In genomic region chr7:26738940-26739339, GRCm38 (mm10) we compare ENCODE assay signal across 33 mouse cellular contexts. TPM values are rescaled to one million over a fixed set of nuclear protein-coding genes. Genes with fewer than 3 reads are reported as not detected.
DNase-seq lines count a peak whose midpoint lies in the region; ATAC-seq and TF ChIP-seq lines count a peak whose summit lies in the region.
"Had no signal": no experiment of that assay in that cellular context is flagged by ENCODE, and none has a peak within 500 bp of the region (broad histone marks: within the 10 kb centered on the region; RNA-seq: fewer than 3 reads in every experiment).

No protein-coding gene starts in this region.

- H3K4me3 ChIP-seq in lung, adult 2 months (replicated peaks; ENCODE audit: extremely low read depth, low read depth, low read length) = no peak overlapping the region
- no peak overlapping the region for H3K4me3 ChIP-seq in stomach, postnatal 0 days (ENCODE audit: low read depth, low read length)
- no peak overlapping the region for H3K4me3 ChIP-seq in cerebellum, adult 2 months (replicated peaks; ENCODE audit: insufficient read depth, low read depth, low read length)
- H3K4me3 ChIP-seq: heart, embryonic 13.5 days; limb, embryonic 13.5 days; liver, embryonic 15.5 days; neural tube, embryonic 12.5 days had no signal

- H3K4me1 ChIP-seq in lung, adult 2 months (ENCODE audit: control insufficient read depth, insufficient read depth, low read length) = no peaks in the 10 kb centered on the region
- H3K4me1 ChIP-seq in stomach, postnatal 0 days (replicated peaks; ENCODE audit: control insufficient read depth, insufficient read depth) = no peaks in the 10 kb centered on the region
- no peaks in the 10 kb centered on the region for H3K4me1 ChIP-seq in cerebellum, adult 2 months (ENCODE audit: control insufficient read depth, insufficient read depth, low read length)
- H3K4me1 ChIP-seq: heart, embryonic 13.5 days; limb, embryonic 13.5 days; liver, embryonic 15.5 days; neural tube, embryonic 12.5 days had no signal

- TF ChIP-seq POLR2A in lung, adult 2 months (IDR thresholded peaks at IDR 0.05; ENCODE audit: borderline replicate concordance, extremely low read depth, low read depth, low read length) = no peak
- no peak for TF ChIP-seq POLR2A in cerebellum, adult 2 months (IDR thresholded peaks at IDR 0.05; ENCODE audit: borderline replicate concordance, insufficient read depth, low read length)

- H3K27ac ChIP-seq in stomach, postnatal 0 days (replicated peaks) = no peak overlapping the region
- H3K27ac ChIP-seq in cerebellum, adult 2 months (ENCODE audit: insufficient read depth, low read length) = no peak overlapping the region
- H3K27ac ChIP-seq: heart, embryonic 13.5 days; hindbrain, postnatal 0 days; limb, embryonic 13.5 days; liver, embryonic 15.5 days; neural tube, embryonic 12.5 days had no signal

- no peak for TF ChIP-seq CTCF in lung, adult 2 months (IDR thresholded peaks at IDR 0.05; ENCODE audit: insufficient read depth, low read length)
- TF ChIP-seq CTCF in stomach, postnatal 0 days (IDR thresholded peaks at IDR 0.05; ENCODE audit: low read depth) = peak; percentile 68
- TF ChIP-seq CTCF in cerebellum, adult 2 months (IDR thresholded peaks at IDR 0.05; ENCODE audit: borderline replicate concordance, insufficient read depth, low read depth, low read length) = no peak

- H3K36me3 ChIP-seq in stomach, postnatal 0 days (ENCODE audit: control insufficient read depth, insufficient read depth, low read length) = no peaks in the 10 kb centered on the region
- H3K36me3 ChIP-seq: G1E; heart, embryonic 13.5 days; limb, embryonic 13.5 days; liver, embryonic 15.5 days; neural tube, embryonic 12.5 days had no signal

- H3K9me3 ChIP-seq in stomach, postnatal 0 days (ENCODE audit: control insufficient read depth, low read length) = no peaks in the 10 kb centered on the region
- H3K9me3 ChIP-seq: G1E; heart, embryonic 13.5 days; liver, embryonic 15.5 days; neural tube, embryonic 12.5 days had no signal

- H3K4me2 ChIP-seq in stomach, postnatal 0 days (replicated peaks; ENCODE audit: low read depth) = no peak overlapping the region
- H3K4me2 ChIP-seq: heart, embryonic 13.5 days; limb, embryonic 13.5 days; liver, embryonic 15.5 days; neural tube, embryonic 12.5 days had no signal

- peak; percentile 0 for DNase-seq in embryo, embryonic 10.5 days (ENCODE audit: low spot score)
- no peak for DNase-seq in embryo, embryonic 9.5 days (ENCODE audit: extremely low spot score)
- DNase-seq in kidney, adult 9 months = peak; percentile 8
- no peak for DNase-seq in kidney, postnatal 4 days
- peak; percentile 9 for DNase-seq in lung, postnatal 25 days (ENCODE audit: low spot score)
- no peak for DNase-seq in lung, adult 2 months
- DNase-seq in stomach, postnatal 0 days (ENCODE audit: low spot score) = no peak
- DNase-seq in cerebellum, adult 2 months = no peak
- DNase-seq: adrenal gland, postnatal 25 days; cerebellum, postnatal 10 days; forebrain, postnatal 0 days; gastrocnemius, postnatal 14 days; heart, adult 18-20 months; heart, postnatal 14 days; kidney, adult 11 months; kidney, postnatal 10 days; layer of hippocampus, adult 9-11 months; lung, postnatal 4 days; midbrain, embryonic 14.5 days; retina, postnatal 1 day; right cerebral cortex, postnatal 25 days; spleen, adult 18-20 months had no signal

- no peaks in the 10 kb centered on the region for H3K27me3 ChIP-seq in stomach, postnatal 0 days (ENCODE audit: control insufficient read depth, insufficient read depth, low read length)
- H3K27me3 ChIP-seq in cerebellum, adult 2 months (ENCODE audit: control insufficient read depth, insufficient read depth, low read length) = no peaks in the 10 kb centered on the region
- H3K27me3 ChIP-seq: heart, embryonic 13.5 days; limb, embryonic 13.5 days; liver, embryonic 15.5 days; neural tube, embryonic 12.5 days had no signal

- no peak for TF ChIP-seq EP300 in stomach, postnatal 0 days (optimal IDR thresholded peaks at IDR 0.05)

- ATAC-seq in stomach, postnatal 0 days (ENCODE audit: low FRiP score, low TSS enrichment) = no peak
- ATAC-seq: CD4-positive, CD25-positive, alpha-beta regulatory T cell, adult 4 months; forebrain, postnatal 0 days; hindbrain, postnatal 0 days had no signal

- no peak overlapping the region for H3K9ac ChIP-seq in stomach, postnatal 0 days (ENCODE audit: low read length)
- H3K9ac ChIP-seq: forebrain, postnatal 0 days; heart, embryonic 13.5 days; limb, embryonic 13.5 days; liver, embryonic 15.5 days; neural tube, embryonic 12.5 days had no signal

RNA-seq across cellular contexts. Expression of gene Cyp2b19, which starts 18.0 kb away (rescaled TPM):
- polyA plus RNA-seq in lung, adult 2 months (2012; rRNA removed) = 0.24 TPM in 1 of 2 replicates, not detected in the other
- 0.08 and 0.21 TPM in 2 replicates for polyA plus RNA-seq in stomach, postnatal 0 days (2015; fragmentation: Nextera tagmentation; extraction: Ambion mirVana)
- not detected in 2 replicates for polyA plus RNA-seq in cerebellum, adult 2 months (2012; rRNA removed)
- polyA plus RNA-seq: CD4-positive, CD25-positive, alpha-beta regulatory T cell, adult 4 months; cortical plate, adult 2 months; G1E; heart, embryonic 13.5 days; limb, embryonic 13.5 days; liver, embryonic 15.5 days; urinary bladder, adult 2 months had no signal

RNA-seq across cellular contexts. Expression of gene Cyp2b23, which starts 52.7 kb away (rescaled TPM):
- polyA plus RNA-seq in lung, adult 2 months (2012; rRNA removed) = not detected in 2 replicates
- polyA plus RNA-seq in stomach, postnatal 0 days (2015; fragmentation: Nextera tagmentation; extraction: Ambion mirVana) = 0.08 TPM in 1 of 2 replicates, not detected in the other
- polyA plus RNA-seq in cerebellum, adult 2 months (2012; rRNA removed) = not detected in 2 replicates
- polyA plus RNA-seq: brain, embryonic 14.5 days; CD4-positive, CD25-positive, alpha-beta regulatory T cell, adult 4 months; cortical plate, adult 2 months; forebrain, postnatal 0 days; G1E; heart, embryonic 13.5 days; hindbrain, embryonic 11.5 days; limb, embryonic 13.5 days; liver, embryonic 15.5 days; midbrain, embryonic 14.5 days; neural tube, embryonic 12.5 days; urinary bladder, adult 2 months had no signal

Comparison
In these comparisons a context has a peak if more than half of its experiments do, and no peak if none do; other contexts are left out.
1. DNase-seq: peak in embryo, embryonic 10.5 days (single experiment), kidney, adult 9 months (single experiment) and lung, postnatal 25 days (single experiment); none in embryo, embryonic 9.5 days (single experiment), kidney, postnatal 4 days (0 of 2), lung, adult 2 months (single experiment), stomach, postnatal 0 days (single experiment) and cerebellum, adult 2 months (0 of 2).